Mouse (Mus musculus) erythroblast, adult 5-6 weeks (primary cell): ENCODE measurements around the gene Olfr493. TPM values are rescaled to one million over a fixed set of nuclear protein-coding genes. Genes with fewer than 3 reads are reported as not detected.

Source experiments
- ATAC-seq: replicated peaks from 2 replicates; pipeline ENCODE4 v1.8.0; 2016; ENCODE audit warnings: moderate number of reproducible peaks, mild to moderate bottlenecking, moderate TSS enrichment, inconsistent platforms; ENCODE audit not compliant: poor library complexity, low FRiP score, severe bottlenecking
- total RNA-seq, 2 experiments: library from RNA; stranded (forward) in 1 of 2; stranded (reverse) in 1 of 2; fragments of 150-400 nt in 1 of 2; fragments of 200-764, 138-1000 nt in 1 of 2; gene quantifications; 2 replicates each; pipeline versions ENCODE4 v1.2.3 to v1.2.4; 2015 to 2017; ENCODE audit warnings: low replicate concordance in 2 of 2

Olfr493 gene
- total RNA-seq (2015; ENCODE audit: low replicate concordance) (not detected in 2 replicates), total RNA-seq (2017; ENCODE audit: low replicate concordance) (not detected in 2 replicates)

DNA sequence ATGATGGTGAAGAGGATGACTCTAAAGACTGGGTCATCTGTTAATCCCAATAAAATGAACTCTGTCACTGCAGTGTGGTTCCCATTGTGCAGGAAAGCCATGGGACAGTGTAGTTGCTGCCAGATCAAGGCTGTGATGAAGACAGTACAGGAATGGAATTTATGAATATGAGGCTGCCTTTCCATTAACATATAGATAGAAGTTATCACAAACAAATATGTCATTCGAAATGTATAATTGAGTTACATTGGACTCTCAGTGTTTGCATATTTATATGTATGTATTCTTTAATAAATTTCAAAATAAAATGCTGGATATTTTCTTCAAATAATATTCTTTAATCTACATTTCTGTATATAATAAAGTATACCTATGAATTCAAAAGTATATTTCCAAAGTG, at the start of gene Olfr493:
TSS of gene Olfr493 (minus strand) at position 101 of the 400 bp plus-strand sequence.
- no peak for ATAC-seq

DNA sequence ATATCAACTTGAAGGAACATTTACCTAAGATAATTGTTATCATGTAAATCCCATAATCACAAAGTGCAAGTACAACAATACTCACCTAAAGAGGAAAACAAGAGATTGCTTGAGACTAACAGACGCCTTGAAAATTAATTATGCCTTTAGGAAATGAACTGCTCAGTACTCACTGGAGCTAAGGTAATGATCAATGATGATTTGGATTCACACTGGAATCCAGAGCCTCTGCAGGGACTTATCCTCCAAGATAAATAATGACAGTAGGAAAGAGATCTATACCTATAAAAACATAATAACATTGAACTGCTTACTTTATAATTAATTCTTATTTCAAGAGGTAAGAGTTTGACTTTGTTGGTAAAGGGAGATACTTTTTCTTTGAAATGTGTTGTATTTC, 46.1 kb upstream of the Olfr493 start, which contains the start of gene Olfr495:
TSS of gene Olfr495 (plus strand) at position 301 of the 400 bp plus-strand sequence.
- no peak for ATAC-seq

DNA sequence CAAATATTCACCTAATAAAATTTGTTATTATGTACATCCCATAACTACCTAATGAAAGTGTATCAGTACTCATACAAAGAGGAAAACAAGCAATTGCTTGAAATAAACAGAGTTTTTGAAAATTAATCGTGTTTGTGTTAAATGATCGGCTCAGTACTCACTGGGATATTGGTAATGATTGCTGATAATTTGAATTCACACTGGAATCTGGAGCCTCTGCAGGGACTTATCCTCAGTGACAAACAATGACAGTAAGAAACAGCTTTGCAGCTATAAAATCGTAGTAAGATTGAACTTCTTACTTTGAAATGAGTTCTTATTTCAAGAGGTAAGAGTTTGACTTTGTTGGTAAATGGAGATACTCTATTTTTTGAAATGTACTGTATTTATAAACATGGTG, 18.3 kb upstream of the Olfr493 start, which contains the start of gene Olfr494:
TSS of gene Olfr494 (plus strand) at position 301 of the 400 bp plus-strand sequence.
- ATAC-seq: no peak

DNA sequence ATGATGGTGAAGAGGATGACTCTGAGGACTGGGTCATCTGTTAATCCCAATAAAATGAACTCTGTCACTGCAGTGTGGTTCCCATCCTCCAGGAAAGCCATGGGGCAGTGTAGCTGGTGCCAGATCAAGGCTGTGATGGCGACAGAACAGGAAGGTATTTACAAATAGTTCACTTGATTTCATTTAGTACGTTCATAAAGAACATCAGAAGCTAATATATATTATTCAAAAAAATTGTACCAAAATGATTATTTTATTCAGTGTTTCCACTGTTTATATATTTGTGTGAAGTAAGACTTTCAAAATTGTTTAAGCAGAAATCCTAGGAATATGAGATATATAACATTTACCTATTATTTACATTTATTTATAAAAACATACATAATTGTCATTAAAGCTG, 23.2 kb downstream of the Olfr493 start, which contains the start of gene Olfr492:
TSS of gene Olfr492 (minus strand) at position 101 of the 400 bp plus-strand sequence.
- no peak for ATAC-seq

DNA sequence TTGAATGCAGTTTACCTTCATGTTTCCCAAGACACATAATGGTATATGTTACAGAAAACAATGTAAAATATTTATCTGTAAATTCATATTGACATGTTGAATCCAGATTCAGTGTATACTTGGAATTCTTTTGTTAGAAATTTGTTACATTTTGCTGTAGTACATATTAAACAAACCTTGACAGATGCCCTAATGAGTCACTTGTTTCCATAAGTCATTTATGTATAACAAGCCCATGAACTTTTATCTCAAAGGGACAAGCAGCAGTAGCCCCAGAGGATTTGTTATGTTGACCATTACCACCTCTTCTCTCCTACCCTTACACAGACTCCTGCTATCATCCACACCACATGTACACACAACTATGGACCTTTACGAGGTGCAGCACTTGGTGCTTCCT, 33.6 kb downstream of the Olfr493 start, which contains the start of gene Olfr491:
TSS of gene Olfr491 (plus strand) at position 301 of the 400 bp plus-strand sequence.
- no peak for ATAC-seq

Other genes starting within 250 kb of the Olfr493 start
- gene Olfr482, start 249.4 kb downstream of the Olfr493 start, total RNA-seq (2015; ENCODE audit: low replicate concordance): not detected in 2 replicates
- gene Olfr482, start 249.4 kb downstream of the Olfr493 start, total RNA-seq (2017; ENCODE audit: low replicate concordance): not detected in 2 replicates
- not detected in 2 replicates for gene Olfr483, start 246.1 kb downstream of the Olfr493 start, total RNA-seq (2015; ENCODE audit: low replicate concordance)
- not detected in 2 replicates for gene Olfr483, start 246.1 kb downstream of the Olfr493 start, total RNA-seq (2017; ENCODE audit: low replicate concordance)
- gene Olfr484, start 219.5 kb downstream of the Olfr493 start, total RNA-seq (2015; ENCODE audit: low replicate concordance): not detected in 2 replicates
- 1.1 TPM in 1 of 2 replicates, not detected in the other for gene Olfr484, start 219.5 kb downstream of the Olfr493 start, total RNA-seq (2017; ENCODE audit: low replicate concordance)
- gene Olfr485, start 187.1 kb downstream of the Olfr493 start, total RNA-seq (2015; ENCODE audit: low replicate concordance): not detected in 2 replicates
- not detected in 2 replicates for gene Olfr485, start 187.1 kb downstream of the Olfr493 start, total RNA-seq (2017; ENCODE audit: low replicate concordance)
- gene Olfr486, start 174.2 kb downstream of the Olfr493 start, total RNA-seq (2015; ENCODE audit: low replicate concordance): not detected in 2 replicates
- not detected in 2 replicates for gene Olfr486, start 174.2 kb downstream of the Olfr493 start, total RNA-seq (2017; ENCODE audit: low replicate concordance)
- gene Olfr487, start 132.3 kb downstream of the Olfr493 start, total RNA-seq (2015; ENCODE audit: low replicate concordance): not detected in 2 replicates
- not detected in 2 replicates for gene Olfr487, start 132.3 kb downstream of the Olfr493 start, total RNA-seq (2017; ENCODE audit: low replicate concordance)
- not detected in 2 replicates for gene Olfr488, start 88.6 kb downstream of the Olfr493 start, total RNA-seq (2015; ENCODE audit: low replicate concordance)
- not detected in 2 replicates for gene Olfr488, start 88.6 kb downstream of the Olfr493 start, total RNA-seq (2017; ENCODE audit: low replicate concordance)
- gene Olfr490, start 58.0 kb downstream of the Olfr493 start, total RNA-seq (2015; ENCODE audit: low replicate concordance): not detected in 2 replicates
- gene Olfr490, start 58.0 kb downstream of the Olfr493 start, total RNA-seq (2017; ENCODE audit: low replicate concordance): not detected in 2 replicates
- gene Olfr491, start 33.5 kb downstream of the Olfr493 start, total RNA-seq (2015; ENCODE audit: low replicate concordance): not detected in 2 replicates
- gene Olfr491, start 33.5 kb downstream of the Olfr493 start, total RNA-seq (2017; ENCODE audit: low replicate concordance): not detected in 2 replicates
- not detected in 2 replicates for gene Olfr492, start 23.3 kb downstream of the Olfr493 start, total RNA-seq (2015; ENCODE audit: low replicate concordance)
- gene Olfr492, start 23.3 kb downstream of the Olfr493 start, total RNA-seq (2017; ENCODE audit: low replicate concordance): not detected in 2 replicates
- not detected in 2 replicates for gene Olfr494, start 18.4 kb upstream of the Olfr493 start, total RNA-seq (2015; ENCODE audit: low replicate concordance)
- gene Olfr494, start 18.4 kb upstream of the Olfr493 start, total RNA-seq (2017; ENCODE audit: low replicate concordance): not detected in 2 replicates
- not detected in 2 replicates for gene Olfr495, start 46.2 kb upstream of the Olfr493 start, total RNA-seq (2015; ENCODE audit: low replicate concordance)
- not detected in 2 replicates for gene Olfr495, start 46.2 kb upstream of the Olfr493 start, total RNA-seq (2017; ENCODE audit: low replicate concordance)
- gene Olfr497, start 73.4 kb upstream of the Olfr493 start, total RNA-seq (2015; ENCODE audit: low replicate concordance): not detected in 2 replicates
- not detected in 2 replicates for gene Olfr497, start 73.4 kb upstream of the Olfr493 start, total RNA-seq (2017; ENCODE audit: low replicate concordance)
- not detected in 2 replicates for gene Olfr498, start 118.3 kb upstream of the Olfr493 start, total RNA-seq (2015; ENCODE audit: low replicate concordance)
- not detected in 2 replicates for gene Olfr498, start 118.3 kb upstream of the Olfr493 start, total RNA-seq (2017; ENCODE audit: low replicate concordance)
- gene Olfr502, start 178.1 kb upstream of the Olfr493 start, total RNA-seq (2015; ENCODE audit: low replicate concordance): not detected in 2 replicates
- not detected in 2 replicates for gene Olfr502, start 178.1 kb upstream of the Olfr493 start, total RNA-seq (2017; ENCODE audit: low replicate concordance)
- gene Olfr503, start 197.5 kb upstream of the Olfr493 start, total RNA-seq (2015; ENCODE audit: low replicate concordance): not detected in 2 replicates
- not detected in 2 replicates for gene Olfr503, start 197.5 kb upstream of the Olfr493 start, total RNA-seq (2017; ENCODE audit: low replicate concordance)
- gene Olfr504, start 218.8 kb upstream of the Olfr493 start, total RNA-seq (2015; ENCODE audit: low replicate concordance): not detected in 2 replicates
- not detected in 2 replicates for gene Olfr504, start 218.8 kb upstream of the Olfr493 start, total RNA-seq (2017; ENCODE audit: low replicate concordance)